Mouse (Mus musculus) limb, embryonic 14.5 days (tissue): ENCODE measurements around the gene Sh3rf3. TPM values are rescaled to one million over a fixed set of nuclear protein-coding genes. Genes with fewer than 3 reads are reported as not detected.
A peak's percentile ranks its signal among the peaks of the same experiment; 100 is the strongest.

Source experiments
- ATAC-seq: fragments of 200-750 bp; cut with Nextera tagmentation; 2 replicates; pipeline ENCODE4 v1.8.0; 2017; ENCODE audit warnings: low read depth, moderate number of reproducible peaks, moderate TSS enrichment; ENCODE audit not compliant: low FRiP score
- DNase-seq: peaks from one replicate; pipeline ENCODE4 v3.0.0-alpha.2; 2015; ENCODE audit warnings: low spot score
- H3K27ac ChIP-seq: fragments of 300-500 bp; sonication (generic); replicated peaks from 2 replicates; pipeline ENCODE4 v1.5.1; 2014; ENCODE audit warnings: low read depth, mild to moderate bottlenecking, low read length, moderate library complexity, mixed read lengths
- H3K27me3 ChIP-seq: fragments of 300-500 bp; sonication (generic); 2 replicates; pipeline ENCODE4 v1.6.1; 2014; ENCODE audit warnings: low read length, mixed read lengths; ENCODE audit not compliant: control insufficient read depth, insufficient read depth
- H3K36me3 ChIP-seq: fragments of 300-500 bp; sonication (generic); 2 replicates; pipeline ENCODE4 v1.6.1; 2014; ENCODE audit warnings: mild to moderate bottlenecking, low read length, moderate library complexity, mixed read lengths; ENCODE audit not compliant: control insufficient read depth, insufficient read depth
- H3K4me1 ChIP-seq: fragments of 300-500 bp; sonication (generic); 2 replicates; pipeline ENCODE4 v1.6.1; 2014; ENCODE audit warnings: antibody characterized with exemption, low read length, mixed read lengths; ENCODE audit not compliant: control insufficient read depth, insufficient read depth
- H3K4me2 ChIP-seq: fragments of 300-500 bp; sonication (generic); replicated peaks from 2 replicates; pipeline ENCODE4 v1.6.1; 2014; ENCODE audit warnings: low read depth, mild to moderate bottlenecking, low read length, moderate library complexity; ENCODE audit not compliant: severe bottlenecking
- H3K4me3 ChIP-seq: fragments of 300-500 bp; sonication (generic); replicated peaks from 2 replicates; pipeline ENCODE4 v1.5.1; 2014; ENCODE audit warnings: low read length
- H3K9ac ChIP-seq: fragments of 300-500 bp; sonication (generic); 2 replicates; pipeline ENCODE4 v1.6.1; 2014; ENCODE audit warnings: mild to moderate bottlenecking, low read depth, low read length, moderate library complexity; ENCODE audit not compliant: severe bottlenecking
- H3K9me3 ChIP-seq: fragments of 300-500 bp; sonication (generic); 2 replicates; pipeline ENCODE4 v1.6.1; 2016; ENCODE audit warnings: low read length; ENCODE audit not compliant: control insufficient read depth
- POLR2A ChIP-seq: fragments of 200-500 bp; IDR thresholded peaks from 2 replicates; pipeline ENCODE4 v1.8.0; 2012; ENCODE audit warnings: inconsistent platforms, mild to moderate bottlenecking, moderate library complexity, borderline replicate concordance; ENCODE audit not compliant: insufficient read depth, insufficient read length; ENCODE audit errors: extremely low read depth
- WGBS: fragments of 180-500 bp; shearing (Covaris S2); extraction: QIAGEN DNeasy Blood & Tissue Kit; methylation state at CpG from one replicate; pipeline ENCODE4 v1.1.7; 2014; 5-methylcytosine and 5-hydroxymethylcytosine counted together
- polyA plus RNA-seq, 2 experiments: library from polyadenylated mRNA; depleted of rRNA in 1 of 2; stranded (reverse) in 1 of 2; unstranded in 1 of 2; fragments of >200 nt; fragmentation: Nextera tagmentation in 1 of 2; extraction: Ambion mirVana in 1 of 2; gene quantifications; 2 replicates each; pipeline versions ENCODE4 v1.2.1 to v1.2.3; 2012 to 2014

Gene Sh3rf3
- polyA plus RNA-seq, 2 experiments: 2.6 to 4.0 TPM

DNA sequence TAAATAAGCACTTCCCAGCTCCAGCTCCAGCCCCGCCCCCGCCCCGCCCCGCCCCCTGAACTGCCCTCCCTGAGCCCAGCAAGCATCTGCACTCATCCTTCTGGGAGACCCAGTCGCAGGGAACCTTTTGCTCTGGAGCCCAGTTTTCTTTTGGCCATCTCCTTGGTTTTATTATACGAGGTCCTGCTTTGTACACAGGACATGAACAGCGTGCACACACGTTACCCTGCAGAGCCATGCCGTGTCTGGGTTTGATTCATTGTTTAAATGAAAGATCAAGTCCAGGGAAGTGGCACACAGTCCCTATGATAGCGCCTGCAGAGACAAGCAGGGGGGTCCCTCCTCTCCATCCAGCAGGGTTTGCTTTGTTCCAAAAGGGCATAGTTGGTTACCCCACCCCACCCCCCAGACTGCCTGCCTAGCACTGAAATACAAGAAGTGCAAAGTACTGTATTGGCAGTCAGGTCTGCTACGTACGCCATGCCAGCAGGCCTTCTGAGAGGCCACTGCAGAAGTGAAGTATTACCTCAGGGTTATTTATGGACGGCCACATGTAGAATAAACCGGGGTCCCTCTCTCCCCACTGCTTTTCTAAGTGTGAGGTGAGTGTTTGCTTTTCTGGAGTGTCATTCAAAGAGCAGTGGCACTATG lies 41.5 kb downstream of the Sh3rf3 start:
- Histone ChIP-seq H3K9me3 (no peaks in the 10 kb centered on the region), H3K4me3 (no peak overlapping the region), H3K27me3 (no peaks in the 10 kb centered on the region), H3K4me1 (peaks cover 8% of the 10 kb centered on the region; the same call in 1 of the 2 replicates), H3K4me2 (no peak overlapping the region; the same call in 1 of the 2 replicates), H3K36me3 (no peaks in the 10 kb centered on the region), H3K9ac (peak overlapping the region; percentile 21), H3K27ac (no peak overlapping the region)
- no peak for TF ChIP-seq POLR2A
- 13% methylated on average over 14 of the region's 14 CpGs for WGBS
- ATAC-seq: no peak
- DNase-seq: no peak

GRCm38 (mm10) chr10:58855199-58855751 lies 42.1 kb downstream of the Sh3rf3 start:
- no peak overlapping the region for H3K4me3 ChIP-seq
- H3K27me3 ChIP-seq: no peaks in the 10 kb centered on the region
- no peak for TF ChIP-seq POLR2A
- ATAC-seq (no peak), DNase-seq (no peak)
- peaks cover 8% of the 10 kb centered on the region; the same call in 1 of the 2 replicates for H3K4me1 ChIP-seq
- peak overlapping the region; percentile 21; the same call in 1 of the 2 replicates for H3K9ac ChIP-seq
- no peaks in the 10 kb centered on the region for H3K36me3 ChIP-seq
- H3K9me3 ChIP-seq: no peaks in the 10 kb centered on the region
- H3K27ac ChIP-seq: no peak overlapping the region
- WGBS: 44% methylated on average over 5 of the region's 5 CpGs
- H3K4me2 ChIP-seq: no peak overlapping the region

DNA sequence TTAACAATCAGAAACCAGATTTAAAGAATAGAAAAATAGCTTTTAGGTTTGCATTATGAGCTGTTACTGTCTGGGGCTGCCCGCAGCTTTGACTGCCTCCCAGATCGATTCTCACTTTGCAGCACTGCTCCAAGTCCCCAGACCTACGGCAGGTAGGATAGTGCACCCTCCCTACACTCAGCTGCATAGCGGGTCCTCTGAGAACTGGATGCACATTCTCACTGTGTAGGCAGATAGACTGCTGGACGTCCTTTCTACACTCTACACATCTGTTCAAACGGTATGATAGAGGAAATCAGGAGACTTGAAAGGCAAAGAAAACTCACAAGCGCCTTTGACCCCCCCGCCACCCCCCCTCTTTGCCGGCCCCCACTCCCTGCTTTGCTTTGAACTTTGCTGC lies 42.7 kb downstream of the Sh3rf3 start:
- no peaks in the 10 kb centered on the region for H3K9me3 ChIP-seq
- no peak overlapping the region for H3K4me3 ChIP-seq
- H3K4me2 ChIP-seq: no peak overlapping the region
- H3K36me3 ChIP-seq: no peaks in the 10 kb centered on the region
- H3K4me1 ChIP-seq: peaks cover 8% of the 10 kb centered on the region; the same call in 1 of the 2 replicates
- WGBS: 54% methylated on average over 9 of the region's 9 CpGs
- no peak for ATAC-seq
- no peak for DNase-seq
- H3K9ac ChIP-seq: no peak overlapping the region
- no peak for TF ChIP-seq POLR2A
- H3K27me3 ChIP-seq: no peaks in the 10 kb centered on the region
- H3K27ac ChIP-seq: no peak overlapping the region

- no peaks in the 10 kb centered on the region for H3K36me3 ChIP-seq
- no peak overlapping the region for H3K4me2 ChIP-seq
- TF ChIP-seq POLR2A: no peak
- H3K4me1 ChIP-seq: peaks cover 8% of the 10 kb centered on the region; the same call in 1 of the 2 replicates
- DNase-seq (no peak), ATAC-seq (no peak)
- H3K27me3 ChIP-seq: no peaks in the 10 kb centered on the region
- H3K27ac ChIP-seq: no peak overlapping the region
- H3K9ac ChIP-seq: no peak overlapping the region
- H3K4me3 ChIP-seq: no peak overlapping the region
- no peaks in the 10 kb centered on the region for H3K9me3 ChIP-seq
Observed at GRCm38 (mm10) chr10:58856742-58857141, 43.6 kb downstream of the Sh3rf3 start.

DNA sequence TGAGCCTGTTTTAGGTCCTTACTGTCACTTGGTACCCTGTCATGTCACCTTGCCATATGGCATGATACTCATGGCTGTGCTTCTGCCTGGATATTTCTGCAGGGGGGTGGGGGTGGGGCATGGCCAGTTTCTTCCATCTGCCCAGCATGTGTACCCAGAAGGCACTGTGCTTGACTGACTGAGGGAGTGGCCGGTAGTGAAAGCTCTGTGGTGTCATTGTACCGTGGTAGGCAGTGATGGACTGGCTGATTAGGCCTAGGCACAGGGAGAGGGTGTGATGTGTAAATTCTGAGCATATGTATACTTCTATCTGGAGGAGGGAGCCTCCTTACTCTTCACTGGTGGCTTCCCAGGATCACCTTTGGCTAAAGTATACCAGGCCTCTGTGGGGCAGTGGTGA lies 51.6 kb downstream of the Sh3rf3 start:
- ATAC-seq: no peak
- no peak for DNase-seq
- H3K27me3 ChIP-seq: no peaks in the 10 kb centered on the region
- no peaks in the 10 kb centered on the region for H3K36me3 ChIP-seq
- H3K27ac ChIP-seq: no peak overlapping the region
- H3K9ac ChIP-seq: no peak overlapping the region
- TF ChIP-seq POLR2A: no peak
- no peaks in the 10 kb centered on the region for H3K4me1 ChIP-seq
- no peak overlapping the region for H3K4me2 ChIP-seq
- H3K9me3 ChIP-seq: no peaks in the 10 kb centered on the region
- 62% methylated on average over 2 of the region's 2 CpGs for WGBS
- H3K4me3 ChIP-seq: no peak overlapping the region
